Mouse (Mus musculus) skeletal muscle tissue, adult 2 months (tissue): ENCODE results near the gene Nes.

Experiments
- DNase-seq: peaks from one replicate; pipeline ENCODE4 v3.0.0-alpha.2; 2012; ENCODE audit warnings: low read depth, low spot score

Gene Nes

DNA sequence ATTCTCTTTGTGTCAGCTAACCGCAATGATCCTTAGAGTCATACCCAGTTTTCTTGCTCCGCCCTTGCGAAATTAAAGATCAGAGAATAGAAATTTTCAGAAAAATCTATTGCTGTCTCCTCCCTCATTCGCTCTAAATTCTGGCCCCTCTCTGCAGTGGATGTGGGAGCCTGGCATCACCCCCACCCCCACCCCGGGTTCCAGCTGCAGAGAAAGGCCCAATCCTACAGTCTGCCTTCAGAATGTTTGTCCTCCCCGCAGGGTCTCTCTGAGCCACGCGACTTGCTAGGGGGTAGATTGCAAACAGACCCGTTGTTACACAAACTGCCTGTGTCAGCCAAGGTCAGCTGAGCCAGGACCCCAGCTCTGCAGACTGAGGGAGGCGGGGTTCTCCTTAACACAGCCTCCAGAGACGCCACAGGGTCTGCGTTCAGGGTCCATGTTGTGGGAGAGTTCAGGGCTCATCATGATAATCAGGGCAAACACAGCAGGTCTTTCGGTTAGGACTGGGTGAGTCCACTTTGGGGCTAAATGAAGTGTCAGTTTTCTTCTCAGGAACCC lies 20.8 kb upstream of the Nes start:
- no peak for DNase-seq

DNA sequence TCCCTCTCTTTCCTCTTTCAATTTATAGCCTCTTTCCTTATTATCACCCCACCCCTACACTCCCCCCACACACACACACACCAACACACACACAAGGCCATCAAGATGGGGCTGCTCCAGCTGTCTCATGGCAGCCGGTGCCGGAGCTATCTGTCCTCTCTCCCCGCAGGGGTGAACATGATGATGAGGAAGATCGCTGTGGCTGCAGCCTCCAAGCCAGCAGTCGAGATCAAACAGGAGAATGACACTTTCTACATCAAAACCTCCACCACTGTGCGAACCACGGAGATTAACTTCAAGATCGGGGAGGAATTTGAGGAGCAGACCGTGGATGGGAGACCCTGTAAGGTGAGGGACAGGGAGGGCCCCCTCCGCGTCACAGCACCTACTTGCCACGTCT lies 18.9 kb upstream of the Nes start:
- no peak for DNase-seq

DNA sequence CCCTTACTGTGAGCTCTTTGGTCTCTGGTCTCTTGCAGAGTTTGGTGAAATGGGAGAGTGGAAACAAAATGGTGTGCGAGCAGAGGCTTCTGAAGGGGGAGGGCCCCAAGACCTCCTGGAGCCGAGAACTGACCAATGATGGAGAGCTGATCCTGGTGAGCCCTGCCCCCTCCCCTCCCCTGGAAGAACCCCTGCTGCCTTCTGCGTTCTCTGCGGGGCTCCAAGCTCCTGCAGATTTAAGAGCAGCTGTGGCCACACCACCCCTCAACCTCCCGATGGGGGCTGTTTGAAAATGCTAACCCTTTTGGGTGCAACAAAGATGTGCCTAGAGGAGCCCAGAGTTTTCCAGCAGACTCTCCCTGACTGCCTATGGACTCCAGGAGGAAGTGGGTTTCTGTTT lies 18.4 kb upstream of the Nes start:
- DNase-seq, result no peak

DNA sequence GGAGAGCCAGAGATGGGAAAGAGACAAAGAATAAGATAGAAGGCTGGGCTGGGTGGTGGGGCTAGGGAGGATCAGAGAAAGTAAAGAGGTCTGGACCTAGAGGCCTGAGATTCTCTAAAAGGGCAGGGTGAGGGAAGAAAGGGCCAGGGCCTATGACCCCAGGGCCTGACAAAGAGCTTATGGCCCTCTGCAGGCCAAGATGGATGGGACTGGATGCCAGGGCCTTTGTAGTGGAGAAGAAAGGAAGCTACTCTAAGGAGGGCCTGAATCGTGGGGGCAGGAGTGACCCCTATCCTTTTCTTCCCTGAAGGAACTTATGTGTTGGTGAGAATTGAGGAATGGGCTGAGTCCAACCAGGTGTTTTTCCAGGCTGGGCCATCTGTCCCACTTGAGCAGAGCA lies 12.8 kb upstream of the Nes start:
- no peak for DNase-seq

DNA sequence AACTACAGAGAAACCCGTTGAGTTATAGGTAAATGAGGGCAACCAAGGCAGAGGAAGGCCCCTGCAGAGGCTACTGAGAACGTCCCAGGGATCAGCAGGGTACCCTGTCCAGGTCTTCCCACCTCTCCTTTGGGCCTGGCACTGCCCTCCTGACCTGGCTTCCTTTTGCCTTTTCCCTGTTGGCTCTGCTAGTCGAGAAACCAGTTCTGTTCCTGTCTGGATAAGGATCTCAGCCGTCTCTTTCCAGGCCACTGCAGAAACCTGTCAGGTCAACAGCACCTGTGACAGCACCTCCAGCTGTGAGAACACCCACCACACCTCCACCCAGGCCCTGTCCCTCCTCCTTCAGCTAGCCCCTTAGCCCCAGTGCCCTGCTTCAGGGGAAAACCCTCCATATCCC lies 12.4 kb upstream of the Nes start:
- DNase-seq, result no peak

DNA sequence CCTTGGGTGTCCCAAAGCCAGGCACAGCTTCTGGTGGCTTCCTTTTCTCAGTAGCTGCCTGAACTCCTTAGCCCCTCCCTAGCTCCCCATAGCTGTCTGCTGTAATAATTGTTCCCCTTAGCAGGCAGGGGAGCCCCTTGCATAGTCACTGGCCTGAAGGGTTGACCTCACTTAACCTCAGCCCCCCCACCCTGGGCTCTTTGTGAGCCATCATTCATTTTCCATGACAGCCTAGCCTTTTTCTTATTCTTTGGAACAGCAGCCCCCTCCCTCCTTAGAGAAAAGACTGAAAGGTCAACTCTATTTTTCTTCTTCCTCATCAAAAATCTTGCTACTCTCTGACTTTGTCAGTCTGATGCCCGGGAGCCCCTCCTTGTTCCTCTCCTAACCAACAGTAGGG lies 11.9 kb upstream of the Nes start:
- DNase-seq, result no peak

DNA sequence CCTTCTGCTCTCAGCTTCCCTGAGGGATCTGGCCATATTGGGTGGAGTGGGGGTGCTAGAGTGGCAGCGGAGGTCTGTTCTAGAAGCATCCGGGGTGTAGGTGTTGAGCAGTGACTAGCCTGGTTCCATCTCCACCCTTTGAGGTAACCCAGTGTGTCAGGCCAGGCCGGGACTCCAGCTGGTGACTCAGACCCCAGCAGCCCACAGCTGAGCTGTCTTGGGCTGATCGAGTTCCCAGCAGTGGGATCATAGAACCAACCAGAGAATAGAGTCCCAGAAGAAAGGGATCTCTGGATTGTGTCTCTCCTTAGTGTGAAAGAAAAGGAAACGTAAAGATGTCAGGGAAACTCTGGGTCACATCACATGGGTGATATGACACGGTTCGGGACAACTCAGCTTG lies 11.5 kb upstream of the Nes start:
- no peak for DNase-seq

DNA sequence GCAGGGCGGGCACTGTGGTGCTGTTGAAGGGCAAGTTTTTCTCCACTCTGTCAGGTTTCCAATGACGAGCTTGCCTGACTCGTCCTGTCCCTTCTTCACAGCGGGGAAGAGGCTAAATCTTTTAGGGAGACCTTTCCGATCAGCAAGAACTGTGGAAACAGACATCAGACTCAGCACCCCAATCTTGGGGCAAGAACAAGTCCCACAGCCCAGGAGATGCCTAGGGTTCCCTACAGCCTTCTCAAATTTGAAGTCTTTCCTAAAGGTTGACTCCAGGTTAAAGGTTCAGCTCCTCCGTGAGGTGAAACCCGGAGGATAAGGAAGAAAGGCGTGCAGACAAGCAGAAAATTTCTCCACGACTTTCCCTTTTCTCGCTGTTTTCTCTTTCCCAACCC lies 10.7 kb upstream of the Nes start:
- no peak for DNase-seq

DNA sequence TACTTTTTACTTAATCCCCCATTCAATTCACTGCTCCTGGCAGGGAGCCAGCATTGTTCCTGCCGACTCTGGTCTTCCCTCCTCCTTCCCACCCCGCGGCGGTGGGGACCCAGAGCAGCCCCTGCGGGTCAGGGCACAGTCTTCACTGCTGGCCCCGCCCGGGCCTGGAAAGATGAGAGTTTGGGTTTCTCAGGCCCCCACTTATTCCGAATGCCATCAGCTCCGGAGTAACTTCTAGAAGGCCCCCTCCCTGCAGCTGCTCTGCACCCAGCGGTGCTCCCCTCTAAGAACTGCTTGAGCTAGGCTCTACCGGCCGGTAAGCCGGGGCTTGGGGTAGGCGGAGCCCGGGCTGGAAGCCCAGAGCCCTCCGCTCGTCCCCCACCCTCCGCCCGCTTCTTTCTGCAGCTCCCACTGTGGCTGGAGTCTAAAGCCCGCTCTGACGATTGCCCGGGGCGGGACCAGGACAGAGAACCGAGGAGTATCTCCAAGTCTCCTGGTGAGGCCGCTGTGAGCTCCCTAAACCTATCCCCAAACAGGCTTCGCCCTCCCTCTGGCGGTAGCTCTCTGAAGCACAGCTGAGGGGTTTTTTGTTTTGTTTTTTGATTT lies 10.2 kb upstream of the Nes start:
- DNase-seq, result peak; percentile 80

DNA sequence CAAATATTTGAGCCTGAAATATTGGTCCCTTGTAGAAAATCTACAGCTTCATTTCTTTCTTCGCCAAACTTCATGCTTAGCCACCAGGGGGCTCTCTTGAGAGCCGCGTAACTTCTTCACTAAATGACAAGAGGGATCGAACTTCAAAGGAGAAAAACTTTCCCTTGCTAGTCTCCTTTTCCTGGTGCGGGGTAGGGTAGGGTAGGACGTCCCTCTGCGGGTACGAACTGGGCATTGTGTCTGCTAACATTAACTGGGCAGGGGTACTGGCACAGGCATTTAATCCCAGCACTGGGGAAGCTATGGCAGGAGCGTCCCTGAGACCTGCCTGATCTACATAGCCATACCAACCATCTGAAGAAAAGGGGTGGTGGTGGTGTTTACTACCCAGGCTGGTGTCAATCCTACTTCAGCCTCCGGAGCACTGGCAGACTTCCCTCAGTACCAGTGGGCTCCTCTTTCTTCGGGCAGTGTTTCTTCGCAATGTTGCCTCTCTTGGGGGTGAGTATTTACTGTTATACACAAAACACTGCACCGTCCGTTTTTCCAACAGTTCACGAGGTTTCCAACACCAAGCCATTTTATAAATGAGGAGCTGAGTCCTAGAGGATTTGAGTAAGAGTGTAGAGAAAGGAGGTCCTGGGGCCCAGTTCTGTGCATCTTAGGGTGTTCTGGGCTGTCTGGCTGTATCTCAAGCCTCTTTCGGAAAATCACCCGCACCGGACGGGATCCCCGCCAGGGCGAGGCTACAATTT lies 517 bp upstream of the Nes start:
- peak; percentile 48 for DNase-seq

DNA sequence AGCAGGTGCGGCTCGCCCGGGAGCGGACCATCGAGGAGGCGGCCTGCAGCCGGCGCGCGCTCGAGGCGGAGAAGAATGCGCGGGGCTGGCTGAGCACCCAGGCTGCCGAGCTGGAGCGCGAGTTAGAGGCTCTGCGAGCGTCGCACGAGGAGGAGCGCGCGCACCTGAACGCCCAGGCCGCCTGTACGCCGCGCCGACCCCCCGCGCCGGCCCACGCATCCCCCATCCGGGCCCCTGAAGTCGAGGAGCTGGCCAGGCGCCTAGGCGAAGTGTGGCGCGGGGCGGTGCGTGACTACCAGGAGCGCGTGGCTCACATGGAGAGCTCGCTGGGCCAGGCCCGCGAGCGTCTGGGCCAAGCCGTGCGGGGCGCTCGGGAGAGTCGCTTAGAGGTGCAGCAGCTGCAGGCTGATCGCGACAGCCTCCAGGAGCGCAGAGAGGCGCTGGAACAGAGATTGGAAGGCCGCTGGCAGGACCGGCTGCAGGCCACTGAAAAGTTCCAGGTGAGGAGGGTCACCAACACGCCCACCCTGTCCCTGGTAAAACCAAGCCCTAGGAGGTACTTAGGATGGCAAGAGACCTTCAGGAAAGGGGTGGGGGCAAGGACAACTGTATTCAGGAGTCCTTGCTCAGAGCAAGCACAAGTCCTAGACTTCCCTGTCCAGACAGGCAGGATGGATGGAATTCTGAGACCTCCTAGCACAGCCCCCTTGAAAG lies 768 bp downstream of the Nes start:
- no peak for DNase-seq

DNA sequence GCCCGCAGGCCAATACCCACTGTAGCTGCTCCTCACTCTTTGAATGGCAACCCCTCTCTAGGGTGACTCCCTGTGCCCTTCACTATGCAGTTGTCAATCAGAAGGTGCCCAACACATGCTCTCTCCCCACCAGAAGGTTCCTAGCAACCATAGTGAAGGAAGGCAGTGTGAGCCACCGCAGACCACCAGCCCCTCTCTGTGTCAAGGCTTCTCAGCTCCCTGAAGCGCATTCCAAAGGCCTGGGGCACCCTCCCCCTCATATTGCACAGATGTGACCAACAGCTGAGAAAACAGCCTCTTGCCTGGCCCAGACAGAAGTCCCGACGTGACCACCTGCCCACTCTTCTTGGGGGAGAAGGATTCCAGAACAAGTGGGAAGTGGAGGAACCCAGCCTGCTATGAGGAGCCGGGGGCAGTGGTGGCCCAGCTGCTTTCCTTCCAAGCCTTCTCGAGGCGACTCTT lies 1.4 kb downstream of the Nes start:
- no peak for DNase-seq

DNA sequence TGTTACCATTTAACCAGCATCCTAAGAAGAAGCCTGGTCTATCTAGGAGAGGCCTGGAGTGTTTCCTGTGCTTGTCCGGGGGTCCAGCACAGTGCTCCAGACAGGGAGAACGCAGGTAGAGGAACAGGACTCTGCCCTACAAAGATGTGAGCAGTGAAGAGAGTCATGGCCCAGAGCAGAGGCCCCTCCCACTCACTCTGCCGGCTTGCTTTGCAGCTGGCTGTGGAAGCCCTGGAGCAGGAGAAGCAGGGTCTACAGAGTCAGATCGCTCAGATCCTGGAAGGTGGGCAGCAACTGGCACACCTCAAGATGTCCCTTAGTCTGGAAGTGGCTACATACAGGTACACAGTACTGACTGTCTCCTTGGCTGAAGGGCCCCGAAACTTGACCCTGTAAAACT lies 1.9 kb downstream of the Nes start:
- no peak for DNase-seq

DNA sequence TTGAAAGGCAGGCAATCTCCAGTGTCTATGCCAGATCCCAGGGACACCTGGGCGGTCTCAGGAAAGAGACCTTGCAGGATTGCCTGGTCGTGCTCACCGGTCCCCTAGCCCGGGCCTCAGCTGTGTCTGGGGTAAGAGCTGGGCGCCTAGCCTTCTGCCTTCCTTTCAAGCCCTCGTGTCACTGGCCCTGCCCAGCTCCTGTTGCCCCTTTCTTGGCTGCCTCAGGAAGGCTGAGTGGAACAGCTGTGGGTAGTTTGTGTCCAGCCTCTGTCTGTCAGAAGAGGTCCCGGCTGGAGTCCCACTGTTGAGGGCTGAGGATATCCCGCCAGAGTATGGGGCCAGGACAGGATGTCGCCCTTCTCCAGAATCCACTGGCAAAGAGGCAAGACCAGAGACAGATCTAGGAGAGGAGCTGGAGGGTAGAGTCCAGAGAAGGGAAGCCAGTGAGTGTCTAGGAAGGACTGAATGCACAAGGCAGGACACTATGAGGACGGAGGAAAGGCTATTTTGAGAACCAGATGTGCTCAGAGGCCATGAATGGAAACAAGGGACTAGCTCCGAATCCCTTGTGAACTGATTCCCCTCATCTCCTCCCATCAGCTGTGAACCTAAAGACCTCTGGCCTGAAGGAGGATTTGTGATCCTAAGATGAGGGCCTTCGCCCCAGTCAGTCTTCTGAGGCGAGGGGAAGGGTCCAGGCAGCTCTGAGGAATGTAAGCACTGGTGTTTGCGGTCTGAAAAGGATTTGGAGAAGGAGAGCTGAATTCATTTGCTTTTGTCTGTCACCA lies 2.9 kb downstream of the Nes start:
- no peak for DNase-seq

DNA sequence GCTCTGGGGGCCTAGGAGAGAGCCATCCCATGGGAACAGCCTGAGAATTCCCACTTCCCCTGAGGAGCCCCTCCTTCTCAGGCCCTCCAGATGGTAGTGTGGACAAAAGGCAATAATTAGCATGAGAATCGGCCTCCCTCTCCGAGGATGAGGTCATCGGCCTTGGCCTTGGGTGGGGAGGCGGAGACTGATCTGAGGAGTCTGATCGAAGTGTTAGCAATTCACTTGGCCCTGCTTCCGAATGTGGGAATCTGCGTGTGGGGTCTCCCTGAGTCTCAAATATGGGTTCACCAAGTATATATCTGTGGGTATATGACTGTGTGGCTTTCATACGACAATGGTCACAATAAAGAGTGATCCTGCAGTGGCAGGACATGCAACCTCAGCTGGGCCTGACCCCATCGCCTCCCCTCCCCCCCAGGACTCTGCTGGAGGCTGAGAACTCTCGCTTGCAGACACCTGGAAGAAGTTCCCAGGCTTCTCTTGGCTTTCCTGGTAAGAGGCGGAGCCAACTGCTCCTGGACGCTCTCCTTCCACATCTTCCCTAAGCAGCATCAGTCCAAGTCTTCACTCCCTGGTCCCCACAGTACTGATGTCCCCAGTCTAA lies 3.6 kb downstream of the Nes start:
- DNase-seq, result peak; percentile 34

DNA sequence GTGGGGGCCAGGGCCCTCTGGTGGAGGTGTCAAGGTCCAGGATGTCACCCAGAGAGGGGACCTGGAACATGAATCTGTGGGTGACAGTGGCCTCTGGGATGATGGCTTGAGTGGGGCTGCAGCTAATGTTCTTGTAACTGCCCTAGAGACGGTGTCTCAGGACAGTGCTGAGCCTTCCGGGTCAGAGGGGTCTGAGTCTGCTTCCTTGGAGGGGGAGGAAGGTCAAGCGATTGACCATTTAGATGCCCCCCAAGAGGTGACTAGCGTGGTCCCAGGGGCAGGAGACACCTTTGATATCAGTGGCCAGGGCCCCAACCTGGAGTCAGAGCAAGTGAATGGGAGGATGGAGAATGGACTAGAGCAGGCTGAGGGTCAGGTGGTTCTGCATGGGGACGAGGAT lies 8.6 kb downstream of the Nes start:
- DNase-seq, result no peak

DNA sequence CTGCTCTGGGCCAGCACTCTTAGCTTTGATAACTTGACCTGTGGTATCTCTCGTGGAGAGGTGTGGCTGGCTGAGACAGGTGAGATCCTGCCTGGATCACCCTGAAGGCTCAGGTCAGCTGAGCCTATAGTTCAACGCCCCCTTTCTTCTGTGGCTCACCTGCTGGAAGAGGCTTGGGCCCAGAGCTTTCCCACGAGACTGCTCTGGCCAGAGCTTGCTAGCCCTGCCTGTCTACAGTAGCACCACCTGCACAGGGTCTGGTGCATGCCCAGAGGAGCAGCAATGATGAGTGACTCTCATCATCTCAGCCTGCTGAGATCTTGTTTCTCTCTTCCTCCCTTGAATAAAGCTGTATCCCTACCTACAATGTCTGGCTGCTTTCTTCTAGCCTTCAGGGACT lies 9.2 kb downstream of the Nes start:
- DNase-seq, result no peak

DNA sequence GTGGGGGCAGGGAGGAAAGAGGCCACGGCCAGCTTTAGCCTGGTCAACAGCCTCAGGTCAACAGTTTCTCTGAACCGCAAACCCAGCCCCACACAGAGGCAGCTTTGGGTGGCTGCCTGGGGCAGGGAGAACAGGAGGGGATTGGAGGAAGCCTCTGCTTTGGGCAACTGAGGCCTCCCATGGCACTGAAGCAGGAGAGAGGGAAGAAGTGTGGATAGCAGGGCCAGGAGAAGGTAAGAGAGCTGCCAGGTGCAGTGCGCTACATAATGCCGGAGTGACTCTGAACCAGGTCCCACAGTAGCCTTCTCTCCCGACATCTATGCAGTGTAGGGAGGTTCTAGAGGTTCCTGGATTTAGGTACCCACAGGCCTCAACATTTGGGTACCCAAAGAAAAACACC lies 9.8 kb downstream of the Nes start:
- no peak for DNase-seq

DNA sequence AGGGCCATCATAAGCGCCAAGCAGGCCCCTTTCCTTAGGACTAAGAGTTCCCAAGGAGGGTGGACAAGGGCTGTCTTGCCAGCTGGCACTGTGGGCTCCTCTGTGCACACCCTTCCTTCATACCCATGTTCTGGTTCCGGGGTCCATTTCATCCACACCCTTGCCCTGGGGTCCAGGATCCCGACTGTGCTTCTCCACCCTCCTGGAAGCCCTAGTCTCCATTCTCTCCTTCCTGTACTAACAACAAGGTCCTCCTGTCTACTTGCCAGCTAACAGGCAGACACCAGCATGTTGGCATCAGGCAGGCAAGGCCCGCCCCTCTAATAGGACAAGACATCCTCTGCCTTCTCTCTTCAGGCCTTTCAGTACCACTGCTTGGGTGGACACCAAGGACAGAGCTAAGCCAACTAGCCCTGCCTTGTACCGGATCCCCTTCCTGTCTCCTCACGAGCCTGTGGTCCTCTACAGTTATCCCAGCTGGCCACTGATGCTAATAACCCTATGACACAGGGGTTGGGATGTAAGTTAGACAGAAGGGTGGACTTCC lies 10.4 kb downstream of the Nes start:
- DNase-seq, result no peak

DNA sequence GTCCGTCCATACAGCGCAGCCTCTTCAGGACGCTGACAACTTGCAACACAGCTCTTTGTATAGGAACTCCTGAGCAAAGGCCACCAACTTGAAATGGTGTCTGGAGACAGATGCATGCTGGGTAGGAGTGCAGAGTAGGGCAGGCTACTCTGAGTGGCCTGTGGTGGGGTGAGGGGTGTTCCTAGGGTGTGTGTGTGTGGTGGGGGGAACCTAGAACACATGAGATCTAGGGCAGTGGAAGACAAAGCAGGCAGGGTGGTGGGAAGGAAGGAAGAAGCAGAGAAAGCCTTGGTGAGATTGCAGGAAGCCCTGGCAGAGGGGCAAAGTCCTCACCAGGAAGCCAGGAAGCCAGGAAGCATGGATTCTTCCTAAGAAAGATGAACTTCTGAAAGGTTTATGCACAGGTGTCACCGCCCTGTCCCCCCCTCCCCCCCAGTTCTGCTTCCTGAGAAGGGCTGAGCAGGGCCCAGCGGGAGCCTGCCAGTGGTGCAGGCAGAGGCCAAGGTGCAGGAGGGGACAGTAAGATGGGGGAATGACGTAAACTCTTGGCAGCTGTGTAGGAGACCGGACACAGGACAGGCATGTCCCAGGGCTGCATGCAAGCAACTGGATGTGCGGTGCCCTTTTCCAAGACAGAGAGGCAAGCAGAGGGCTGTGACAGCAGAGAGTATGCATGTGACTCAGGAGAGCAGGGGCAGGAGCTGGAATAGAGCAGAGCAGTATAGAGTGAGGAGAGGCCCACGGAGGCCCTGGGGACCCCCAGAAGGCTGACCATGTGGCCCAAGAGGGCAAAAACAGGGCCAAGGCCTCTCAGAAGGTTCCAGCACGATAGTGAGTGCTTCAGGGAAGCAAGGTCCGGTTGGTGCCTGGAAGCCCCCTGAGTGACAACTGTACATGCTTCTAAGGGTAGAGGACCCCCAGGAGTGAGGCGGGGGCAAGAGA lies 11.3 kb downstream of the Nes start:
- peak; percentile 95 for DNase-seq
